Mouse (Mus musculus) left cerebral cortex, postnatal 10 days (tissue): ENCODE measurements around the gene St3gal5. TPM values are rescaled to one million over a fixed set of nuclear protein-coding genes. Genes with fewer than 3 reads are reported as not detected.
A peak's percentile ranks its signal among the peaks of the same experiment; 100 is the strongest.

Experiments used
- DNase-seq, 2 experiments: peaks; one replicate each; pipeline ENCODE4 v3.0.0; 2021 to 2022; ENCODE audit warnings: low spot score in 2 of 2, mixed read lengths in 1 of 2; ENCODE audit errors: extremely low spot score in 1 of 2
- intact Hi-C: fragments of 180-260 bp; cut with DNase I; formaldehyde crosslinking; loops from one replicate; pipeline ENCODE4 v1.15.1; 2025
- total RNA-seq, 2 experiments: library from RNA; stranded (reverse); gene quantifications; 2 replicates each; pipeline ENCODE4 v1.2.3; 2021

The St3gal5 gene
- total RNA-seq, 2 experiments from 2014 or later: 98.2 to 100 TPM

DNA sequence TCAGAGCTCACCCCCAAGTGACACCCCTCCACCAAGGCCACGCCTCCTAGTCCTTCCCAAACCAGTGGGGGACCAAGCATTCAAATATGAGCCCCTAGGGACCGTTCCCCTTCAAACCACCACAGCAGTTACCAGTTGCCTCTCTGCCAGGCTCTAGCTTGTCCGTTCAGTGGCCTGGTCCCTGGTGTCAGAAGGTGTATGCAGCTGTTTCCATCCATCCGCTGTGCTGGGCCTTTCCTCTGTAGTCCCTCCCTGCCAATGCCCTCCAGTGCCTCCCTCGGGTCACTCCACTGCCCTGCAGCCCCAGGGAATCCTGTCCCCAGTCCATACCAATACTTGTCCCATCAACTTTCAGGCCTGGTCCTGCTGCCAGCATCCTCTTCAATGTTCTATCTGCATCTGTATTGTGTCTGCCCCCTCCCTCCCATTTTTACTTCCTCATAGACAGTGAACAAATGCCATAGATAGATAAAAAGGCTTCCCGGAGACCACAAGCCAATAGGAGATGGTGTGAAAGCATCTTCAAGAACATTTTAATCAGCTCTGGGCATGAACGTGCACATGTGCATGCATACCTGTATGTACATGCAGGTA lies 57.6 kb downstream of the St3gal5 start:
- no peak for DNase-seq
- intact Hi-C loops: no loop called here

DNA sequence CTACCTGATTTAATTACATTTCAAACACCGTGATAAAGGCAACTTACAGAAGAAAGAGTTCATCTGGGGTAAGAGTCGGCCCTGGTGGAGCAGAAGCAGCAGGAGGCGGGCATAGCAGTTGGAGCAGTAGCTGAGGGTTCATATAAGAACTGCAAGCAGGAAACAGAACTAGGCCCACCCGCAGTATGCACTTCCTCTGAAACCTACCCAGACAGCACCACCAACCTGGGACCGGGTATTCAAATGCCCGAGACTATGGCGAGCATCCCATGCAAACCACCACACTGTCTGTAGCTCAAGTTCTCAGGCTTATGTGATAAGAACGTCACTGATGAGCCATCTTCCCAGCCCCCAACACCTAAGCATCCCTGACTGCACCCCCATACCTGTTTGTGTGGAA lies 58.3 kb downstream of the St3gal5 start:
- no peak for DNase-seq
- intact Hi-C loops: no loop called here

DNA sequence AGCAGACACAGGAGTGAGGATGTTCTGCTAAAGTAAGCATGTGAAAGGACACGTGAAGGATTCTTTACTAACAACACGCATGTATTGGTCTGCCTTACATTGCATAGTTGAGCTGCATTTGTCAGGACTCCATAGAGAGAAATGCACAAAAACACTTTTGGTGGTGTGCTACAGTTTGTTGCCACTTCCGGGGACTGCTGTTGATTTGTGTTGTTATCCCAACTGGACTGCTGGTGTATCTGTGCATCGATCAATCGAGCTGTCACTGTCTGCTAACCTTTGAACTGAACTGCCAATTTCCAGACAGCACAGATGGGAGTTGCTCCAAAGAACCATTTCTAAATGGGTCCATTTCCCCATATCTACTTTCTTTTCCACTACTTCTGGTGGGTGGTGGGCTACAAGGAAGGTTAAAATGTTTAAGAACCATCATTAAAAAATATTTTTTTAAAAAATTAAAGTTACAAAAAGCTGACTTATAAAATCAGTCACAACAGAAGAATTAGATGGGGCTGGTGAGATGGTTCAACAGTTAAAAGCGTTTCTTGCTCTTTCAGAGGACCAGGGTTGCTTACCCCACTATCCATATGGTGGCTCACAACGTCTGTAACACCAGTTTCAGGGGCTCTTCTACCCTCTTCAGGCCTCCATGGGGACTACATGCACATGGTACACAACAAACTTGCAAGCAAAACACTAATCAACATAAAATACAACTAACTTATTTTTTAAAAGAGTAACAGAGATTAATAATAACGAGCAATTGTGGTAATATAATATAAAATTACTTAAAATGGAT lies 61.8 kb downstream of the St3gal5 start:
- DNase-seq: no peak
- intact Hi-C loops: no loop called here

DNA sequence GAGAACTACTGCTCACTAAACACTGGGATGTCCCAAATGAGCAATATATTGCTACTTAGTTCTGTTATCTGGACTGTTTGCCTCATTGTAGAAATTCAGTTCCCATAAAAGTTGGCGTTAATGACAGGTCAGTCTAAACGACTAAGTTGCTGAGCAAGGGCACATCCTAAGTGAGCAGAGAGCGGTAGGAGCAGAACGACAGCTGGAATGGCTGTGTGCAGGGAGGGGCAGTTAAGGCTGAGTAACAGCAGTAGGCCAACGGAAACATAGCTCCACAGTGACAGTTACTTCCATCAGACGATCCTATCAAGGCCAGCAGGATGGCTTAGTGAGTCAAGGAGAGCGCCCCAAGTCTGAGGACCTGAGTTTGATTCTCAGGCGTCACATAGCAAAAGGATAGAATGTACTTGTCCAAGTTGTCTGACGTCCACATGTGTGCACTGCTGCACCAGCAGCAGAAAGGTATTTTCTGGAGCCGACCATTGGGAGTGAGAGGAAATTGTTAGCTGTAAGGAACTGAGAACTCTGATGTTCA lies 62.5 kb downstream of the St3gal5 start:
- DNase-seq: no peak
- intact Hi-C loops: loop anchor here (5.0 kb wide), 1 partner anchor 233 kb away; no protein-coding TSS in a partner anchor

DNA sequence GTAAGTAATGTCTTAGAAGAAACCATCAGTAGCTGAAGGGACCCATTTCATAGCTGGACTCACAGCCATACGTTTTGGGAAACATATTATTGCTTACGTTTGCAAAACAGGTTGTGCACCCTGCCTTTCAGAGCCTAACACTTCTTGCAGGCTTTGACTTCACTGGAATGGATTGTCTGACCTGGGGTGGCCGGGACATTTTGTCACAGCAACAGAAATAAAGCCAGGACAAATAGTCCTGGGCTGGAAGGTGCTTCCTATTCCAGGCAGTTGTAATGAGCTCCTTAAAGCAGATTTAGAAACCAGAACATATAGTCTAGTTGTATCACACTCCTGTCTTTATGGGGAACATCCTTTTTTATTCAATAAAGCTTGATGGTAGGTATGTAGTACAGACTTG lies 63.6 kb downstream of the St3gal5 start:
- intact Hi-C loops: loop anchor here (5.0 kb wide), 1 partner anchor 234 kb away; no protein-coding TSS in a partner anchor
- DNase-seq: no peak

DNA sequence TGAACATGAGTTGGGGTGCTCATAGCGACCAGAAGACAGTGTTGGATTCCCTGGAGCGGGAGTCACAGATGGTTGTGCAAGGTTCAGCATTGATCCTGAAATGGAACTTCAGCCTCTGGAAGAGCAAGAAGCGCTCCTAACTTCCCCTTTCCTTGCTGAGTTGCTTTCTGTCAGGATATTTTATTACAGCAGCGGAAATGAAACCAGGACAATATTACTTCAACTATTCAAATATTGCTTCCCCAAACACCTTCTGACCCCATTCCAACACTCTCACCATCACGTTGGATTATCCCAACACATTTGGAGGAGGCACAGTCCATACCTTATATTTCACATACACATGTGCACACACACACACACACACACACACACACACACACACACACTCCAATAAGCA lies 64.4 kb downstream of the St3gal5 start:
- no peak for DNase-seq
- intact Hi-C loops: loop anchor here (5.0 kb wide), 1 partner anchor 234 kb away; no protein-coding TSS in a partner anchor

DNA sequence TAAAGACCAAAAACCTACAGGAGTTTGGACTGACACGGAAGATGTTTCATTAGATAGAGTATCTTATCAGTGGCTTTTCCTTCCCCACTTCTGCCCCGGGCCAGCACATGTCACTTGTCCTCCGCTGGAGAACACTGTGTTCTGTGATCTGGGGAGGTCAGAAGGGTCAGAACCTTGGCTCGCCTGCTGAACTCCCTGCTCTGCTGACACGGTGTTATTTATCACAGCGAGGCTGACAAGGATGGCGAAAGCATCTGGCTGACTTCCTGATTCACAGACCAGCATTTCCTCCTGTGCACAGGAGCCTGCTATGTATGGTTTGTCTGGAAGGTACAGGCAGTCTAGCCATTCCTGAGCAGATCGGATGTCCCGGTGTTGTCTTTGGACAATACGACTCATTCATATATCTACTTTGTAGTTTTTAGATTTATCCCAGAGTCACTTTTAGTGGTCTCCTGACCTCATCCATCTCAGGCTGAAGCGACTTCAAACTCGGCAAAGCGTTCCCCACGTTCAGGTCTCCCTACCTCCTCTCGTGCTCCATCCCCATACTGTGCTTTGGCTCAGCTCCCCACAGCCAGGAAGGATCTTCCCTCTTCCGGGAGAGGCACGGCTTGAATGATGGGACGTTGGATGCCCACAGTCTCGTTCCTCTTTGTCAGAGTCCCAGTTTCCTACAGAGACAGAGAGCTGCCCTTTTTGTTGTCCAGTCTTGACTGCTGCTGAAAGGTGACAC lies 64.9 kb downstream of the St3gal5 start:
- DNase-seq: no peak
- intact Hi-C loops: loop anchor here (5.0 kb wide), 1 partner anchor 235 kb away; no protein-coding TSS in a partner anchor

DNA sequence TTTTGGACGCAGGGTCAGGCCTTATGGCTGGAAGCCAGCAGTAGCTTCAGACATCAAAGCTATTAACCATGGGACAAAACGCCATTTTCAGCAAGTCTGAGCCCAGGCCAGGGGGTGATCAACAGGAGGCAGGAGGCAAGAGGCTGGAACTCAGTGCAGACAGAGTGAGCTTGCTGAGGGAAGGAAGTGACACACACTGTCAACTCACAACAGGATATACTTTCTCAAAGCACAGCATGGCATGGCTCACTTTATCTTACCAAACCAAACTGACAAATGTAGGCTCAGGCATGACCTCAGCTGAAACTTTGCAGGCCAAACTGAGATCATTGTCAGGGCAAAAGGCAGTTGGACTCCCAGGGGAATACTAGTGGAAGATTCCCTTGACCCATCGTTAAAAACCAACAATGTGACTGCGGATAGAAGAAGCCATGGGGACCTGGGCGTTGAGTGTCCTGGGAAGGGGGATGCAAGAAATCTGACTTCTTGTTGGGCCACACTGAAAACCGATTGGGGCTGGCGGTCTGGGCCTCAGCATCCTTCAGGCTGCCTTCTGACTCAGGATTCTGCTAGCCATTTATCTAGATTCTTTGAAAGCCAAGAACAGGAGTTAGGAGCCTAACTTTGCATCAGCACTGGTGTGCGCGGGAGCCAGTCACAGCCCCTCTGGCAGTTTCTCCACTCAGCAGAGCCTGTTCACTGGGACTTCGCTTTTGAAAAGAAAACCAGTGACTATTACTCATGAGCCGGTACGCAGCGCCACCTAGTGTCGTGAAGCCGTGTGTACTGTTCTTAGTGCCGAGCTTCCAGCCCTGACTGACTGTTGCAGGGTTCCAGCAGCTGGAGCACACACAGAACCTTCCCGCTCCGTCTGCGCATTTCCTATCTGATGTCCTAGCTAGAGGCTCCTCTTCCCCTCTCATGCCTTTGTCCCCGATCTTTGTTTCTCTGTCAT lies 67.2 kb downstream of the St3gal5 start:
- intact Hi-C loops: loop anchor here (5.0 kb wide), 1 partner anchor 237 kb away; no protein-coding TSS in a partner anchor
- DNase-seq: peak; percentile 84 to 88

DNA sequence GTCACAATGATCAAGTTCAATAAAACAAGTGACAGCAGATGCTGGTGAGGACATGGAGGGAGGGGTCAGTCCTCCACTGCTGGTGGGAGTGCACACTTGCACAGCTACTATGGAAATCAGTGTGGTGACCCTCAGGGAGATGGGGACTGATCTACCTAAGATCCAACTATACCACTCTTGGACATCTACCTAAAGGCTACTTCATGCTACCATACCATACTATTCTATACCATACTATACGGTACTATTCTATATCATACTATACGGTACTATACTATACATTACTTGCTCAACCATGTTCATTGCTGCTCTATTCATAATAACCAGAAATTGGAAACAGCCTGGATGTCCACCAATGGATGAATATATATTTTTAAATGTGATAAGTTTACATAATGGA lies 68.5 kb downstream of the St3gal5 start:
- intact Hi-C loops: no loop called here
- DNase-seq: no peak

DNA sequence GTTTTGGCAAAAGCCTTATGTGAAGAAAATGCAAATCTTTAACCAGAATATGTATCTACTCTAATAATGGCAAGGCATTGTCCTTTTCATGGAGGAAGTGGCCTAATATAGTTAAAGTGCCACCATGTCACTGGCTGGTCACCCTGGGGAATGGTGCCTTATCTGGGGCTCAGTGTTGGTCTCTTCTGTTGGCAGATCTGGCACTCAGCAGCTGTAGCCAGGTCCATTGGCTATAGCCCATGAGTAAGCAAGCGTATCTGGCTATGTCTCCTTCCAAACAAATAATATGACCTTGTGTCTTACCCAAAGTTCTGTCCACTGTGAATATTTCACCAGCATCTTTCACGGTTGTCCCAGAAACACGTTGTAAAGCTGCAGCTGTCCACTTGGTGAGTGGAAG lies 74.0 kb downstream of the St3gal5 start:
- DNase-seq: no peak
- intact Hi-C loops: no loop called here

DNA sequence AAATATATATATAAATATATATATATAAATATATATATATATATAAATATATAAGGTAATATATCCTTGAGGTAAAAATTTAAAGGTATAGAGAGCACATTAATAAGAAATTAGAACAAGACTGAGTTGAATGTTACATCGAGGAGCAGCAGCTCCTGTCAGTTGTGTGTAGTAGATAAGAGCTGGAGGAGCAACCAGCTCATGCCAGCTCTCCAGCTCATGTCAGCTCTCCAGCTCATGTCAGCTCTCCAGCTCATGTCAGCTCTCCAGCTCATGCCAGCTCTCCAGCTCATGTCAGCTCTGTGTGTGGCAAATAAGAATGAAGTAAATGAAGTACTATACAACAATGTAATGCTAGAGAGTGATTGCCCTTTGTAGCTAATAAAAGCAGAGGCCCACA lies 76.0 kb downstream of the St3gal5 start:
- DNase-seq: no peak
- intact Hi-C loops: no loop called here

DNA sequence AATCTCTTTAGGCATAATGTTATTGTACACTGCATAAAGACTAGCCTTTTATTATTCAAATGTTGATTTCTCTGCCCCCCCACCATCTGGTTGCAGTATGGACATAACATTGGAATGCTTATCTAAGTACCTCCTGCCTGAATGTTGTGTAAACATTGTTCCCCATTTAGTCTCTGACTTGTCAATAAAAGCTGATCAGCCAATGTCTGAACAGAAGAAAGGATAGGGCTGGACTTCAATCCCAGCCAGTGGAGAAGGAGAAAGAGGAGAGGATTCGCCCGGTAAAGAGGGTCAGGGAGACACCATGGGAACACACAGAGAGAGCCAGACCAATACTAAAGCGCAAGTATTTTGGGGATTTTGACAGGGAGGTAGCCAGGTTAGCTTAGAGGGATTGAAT lies 78.0 kb downstream of the St3gal5 start:
- no peak for DNase-seq
- intact Hi-C loops: no loop called here

DNA sequence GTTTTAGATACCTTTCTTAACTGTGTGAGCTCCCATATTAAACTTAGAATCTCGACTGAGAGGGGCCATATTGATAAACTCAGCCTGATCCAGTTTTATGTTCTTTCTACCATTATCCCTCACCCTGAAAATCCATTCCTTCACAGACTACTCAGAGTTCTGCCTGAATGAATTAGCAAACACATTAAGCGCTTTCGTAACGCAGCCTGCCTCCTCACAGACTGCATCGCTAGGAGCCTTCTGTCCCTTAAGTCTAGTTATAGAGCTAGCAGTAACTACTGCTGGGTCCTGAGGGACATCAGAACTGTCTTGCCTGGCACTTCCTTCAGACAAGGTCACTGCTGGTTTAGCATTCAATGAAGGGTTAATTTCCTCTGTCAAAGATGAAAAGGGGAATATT lies 78.6 kb downstream of the St3gal5 start:
- intact Hi-C loops: no loop called here
- no peak for DNase-seq

DNA sequence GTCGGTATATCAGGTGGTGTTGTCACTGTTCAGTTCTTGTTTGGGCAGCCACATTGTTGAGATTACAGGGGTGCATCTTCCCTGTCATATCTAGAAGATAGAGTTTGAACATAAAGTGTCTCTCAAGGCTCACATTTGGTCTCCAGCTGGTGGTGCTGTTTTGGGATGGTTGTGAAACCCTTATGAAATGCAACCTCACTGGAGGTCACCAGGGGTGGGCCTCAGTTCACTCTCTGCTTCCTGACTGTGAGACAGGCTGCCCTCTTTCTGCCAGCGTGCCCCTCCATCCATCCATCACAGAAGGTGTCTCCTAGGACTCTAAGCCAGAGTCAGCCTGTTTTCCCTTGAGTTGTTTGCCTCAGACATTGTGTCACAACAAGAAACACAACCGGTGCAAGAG lies 80.0 kb downstream of the St3gal5 start:
- intact Hi-C loops: no loop called here
- DNase-seq: no peak

DNA sequence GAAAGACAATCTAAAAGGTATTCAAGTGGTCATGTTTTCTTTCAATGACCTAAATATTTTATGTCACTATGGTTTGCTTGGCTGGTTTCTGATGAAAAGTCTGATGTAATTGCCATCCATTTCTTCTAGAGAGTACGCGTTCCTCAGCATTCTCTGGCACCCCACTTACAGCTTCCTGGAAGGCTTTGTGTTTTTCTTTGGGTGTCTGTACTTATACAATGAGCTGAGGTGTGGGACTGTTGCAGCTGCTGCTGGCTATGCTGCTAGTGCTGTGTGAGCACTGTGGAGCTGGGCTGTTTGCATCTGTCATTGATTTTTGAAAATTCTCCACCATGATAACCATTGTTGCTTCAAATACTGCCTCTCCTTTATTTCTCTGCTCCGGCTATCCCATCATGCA lies 81.6 kb downstream of the St3gal5 start:
- intact Hi-C loops: no loop called here
- no peak for DNase-seq

DNA sequence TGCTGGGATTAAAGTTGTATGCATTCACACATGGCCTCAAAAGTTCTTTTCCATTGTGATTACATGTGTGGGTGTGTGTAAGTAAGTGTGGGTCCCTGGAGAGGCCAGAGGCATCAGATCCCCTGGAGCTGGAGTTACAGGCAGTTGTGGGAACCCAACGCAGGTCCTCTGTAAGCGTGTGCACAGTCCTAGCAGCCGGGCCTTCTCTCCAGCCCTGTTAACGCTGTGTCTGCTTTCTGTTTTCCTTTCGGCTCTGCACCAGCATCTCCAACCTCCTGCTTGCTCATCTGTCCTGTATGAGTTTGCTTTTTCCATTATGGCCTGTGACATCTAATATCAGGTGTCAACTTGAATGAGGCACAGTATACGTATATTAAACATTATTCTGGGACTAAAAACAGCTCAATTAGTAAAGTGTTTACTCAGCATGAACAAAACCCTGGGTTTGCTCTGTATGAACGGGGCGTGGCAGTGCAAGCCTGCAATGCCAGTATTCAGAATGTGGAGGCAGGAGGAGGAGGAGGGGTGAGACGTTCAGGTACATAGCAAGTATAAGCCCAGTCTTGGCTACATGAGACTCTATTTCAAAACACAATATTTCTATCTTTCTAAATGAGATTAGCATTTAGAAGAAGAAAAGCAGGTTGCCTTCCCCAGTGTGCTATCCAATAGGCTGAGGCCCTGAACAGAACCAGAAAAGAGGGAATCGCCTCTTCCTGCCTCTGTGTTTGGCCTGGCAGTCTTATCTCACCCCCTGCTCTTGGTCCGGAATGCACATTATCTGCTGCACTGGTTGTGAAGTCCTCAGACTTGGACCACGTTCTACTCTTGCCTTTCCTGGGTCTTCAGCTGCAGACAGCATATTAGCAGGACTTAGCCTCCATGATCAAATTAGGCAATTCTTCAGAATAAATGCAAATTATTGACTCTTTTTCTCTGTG lies 82.4 kb downstream of the St3gal5 start:
- intact Hi-C loops: no loop called here
- no peak for DNase-seq

DNA sequence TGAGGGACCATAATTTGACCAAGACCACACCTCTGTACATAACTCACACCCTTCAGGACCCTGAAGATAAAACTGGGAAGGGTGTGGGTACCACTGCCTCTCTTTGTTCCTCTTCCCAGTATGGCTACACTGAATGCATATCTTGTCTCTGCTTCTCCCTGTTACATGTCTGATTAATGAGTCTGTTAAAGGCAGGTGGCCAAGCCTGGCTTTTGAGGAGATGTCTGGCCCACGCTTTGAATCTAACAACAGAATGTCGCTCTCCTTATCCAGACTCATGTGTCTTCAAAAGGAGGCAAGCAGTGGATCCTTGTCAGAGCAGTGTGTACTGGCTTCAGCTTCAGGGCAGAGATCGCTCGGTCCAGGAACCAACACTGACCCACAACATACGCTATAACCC lies 87.2 kb downstream of the St3gal5 start:
- no peak for DNase-seq
- intact Hi-C loops: no loop called here
